Mouse (Mus musculus) urinary bladder, postnatal 25 days (tissue): ENCODE results near the gene Sf3a3.
A peak's percentile ranks its signal among the peaks of the same experiment; 100 is the strongest.

Experiments used
- DNase-seq: peaks from one replicate; pipeline ENCODE4 v3.0.0; 2022; ENCODE audit warnings: low spot score

Sf3a3 gene

DNA sequence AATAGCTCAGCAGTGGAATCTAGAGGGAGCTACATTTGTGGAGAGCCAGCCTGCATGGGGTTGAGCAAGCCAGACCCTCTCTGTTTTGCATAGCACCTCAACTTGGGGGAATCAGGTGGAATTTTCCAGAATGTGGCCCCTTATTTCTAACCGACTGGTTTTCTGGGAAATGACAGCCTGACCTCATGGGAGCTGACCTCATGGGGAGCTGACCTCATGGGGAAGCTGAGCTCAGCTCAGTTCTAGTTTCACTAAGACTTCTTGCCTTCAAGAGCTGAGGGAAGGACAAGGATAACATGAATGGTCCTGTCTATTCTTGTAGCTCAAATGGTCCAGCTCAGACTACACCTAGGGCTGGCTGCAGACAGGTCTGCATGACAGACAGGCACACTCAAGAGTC lies 24.2 kb downstream of the Sf3a3 start:
- DNase-seq: no peak

DNA sequence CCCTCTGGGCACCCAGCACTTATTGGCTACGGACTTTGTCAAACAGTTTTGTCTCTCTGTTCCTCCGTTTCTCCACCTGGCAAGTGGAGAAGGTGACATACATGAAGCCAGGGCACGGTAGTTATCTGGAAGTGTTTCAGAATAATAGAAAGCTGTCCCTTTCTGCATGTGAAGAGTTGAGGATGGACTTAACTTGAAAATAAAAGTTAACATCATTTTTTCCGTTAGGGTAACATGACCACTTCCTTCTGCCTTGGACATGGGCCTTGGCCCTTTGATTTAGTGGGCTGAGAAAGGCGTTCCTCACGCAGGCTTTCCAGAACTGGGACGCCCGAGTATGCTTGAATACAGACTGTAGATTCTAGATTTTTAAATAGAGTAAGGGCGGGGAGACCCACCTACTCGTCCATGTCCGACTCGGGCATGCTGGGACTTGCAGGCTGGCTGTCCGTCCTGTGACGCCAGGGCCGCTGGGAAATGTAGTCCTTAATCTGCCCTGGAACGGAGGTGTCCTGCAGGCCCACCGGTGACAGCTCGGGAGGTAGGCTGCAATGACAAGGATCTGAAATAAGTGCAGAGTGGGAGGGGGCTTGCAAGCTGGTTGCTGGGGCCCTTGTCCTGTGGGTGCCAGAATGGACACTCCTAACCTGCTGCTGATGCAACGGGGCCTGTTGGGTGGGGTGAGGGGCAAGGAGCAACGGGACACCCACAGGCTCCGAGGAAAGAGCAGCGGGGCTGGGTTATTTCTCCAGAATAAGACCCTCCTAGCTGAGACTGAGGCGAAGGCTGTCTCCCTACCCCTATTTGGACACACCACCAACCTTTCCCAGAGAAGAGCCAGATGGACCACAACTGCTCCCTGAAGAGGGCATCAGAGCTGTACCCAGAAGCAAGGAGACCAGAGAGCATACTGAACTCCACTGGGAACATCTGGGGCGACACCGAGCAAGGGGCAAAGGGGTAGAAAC lies 27.1 kb downstream of the Sf3a3 start, which contains the start of gene Inpp5b:
Inpp5b (plus strand) TSS at position 475 of the 968 bp plus-strand sequence.
- peak; percentile 75 for DNase-seq

GRCm38 (mm10) chr4:124742839-124743238 lies 28.3 kb downstream of the Sf3a3 start:
- DNase-seq: no peak

DNA sequence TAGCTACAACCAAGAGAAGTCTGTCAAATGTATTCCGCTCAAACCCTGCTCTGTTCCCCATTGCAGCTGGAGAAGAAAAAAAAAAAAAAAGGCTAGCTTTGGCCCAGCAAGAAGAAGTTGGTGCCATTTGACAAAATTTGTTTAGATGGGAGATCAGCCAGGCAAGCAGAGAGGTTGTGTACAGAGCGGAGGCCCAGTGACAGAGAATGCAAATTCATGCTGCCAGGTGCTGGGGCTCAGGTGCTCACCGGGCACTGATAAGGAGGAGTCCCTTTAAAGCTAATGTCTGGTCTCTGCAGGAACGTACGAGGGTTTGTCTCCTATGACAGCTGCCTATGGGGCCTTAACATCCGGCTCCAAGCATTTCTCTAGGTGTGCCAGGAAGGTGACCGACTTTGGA lies 32.0 kb downstream of the Sf3a3 start:
- DNase-seq: no peak

GRCm38 (mm10) chr4:124747851-124748250 lies 33.3 kb downstream of the Sf3a3 start:
- DNase-seq: no peak

- peak; percentile 96 for DNase-seq
These were observed 37.0 kb downstream of the Sf3a3 start for GRCm38 (mm10) chr4:124751300-124752250.

DNA sequence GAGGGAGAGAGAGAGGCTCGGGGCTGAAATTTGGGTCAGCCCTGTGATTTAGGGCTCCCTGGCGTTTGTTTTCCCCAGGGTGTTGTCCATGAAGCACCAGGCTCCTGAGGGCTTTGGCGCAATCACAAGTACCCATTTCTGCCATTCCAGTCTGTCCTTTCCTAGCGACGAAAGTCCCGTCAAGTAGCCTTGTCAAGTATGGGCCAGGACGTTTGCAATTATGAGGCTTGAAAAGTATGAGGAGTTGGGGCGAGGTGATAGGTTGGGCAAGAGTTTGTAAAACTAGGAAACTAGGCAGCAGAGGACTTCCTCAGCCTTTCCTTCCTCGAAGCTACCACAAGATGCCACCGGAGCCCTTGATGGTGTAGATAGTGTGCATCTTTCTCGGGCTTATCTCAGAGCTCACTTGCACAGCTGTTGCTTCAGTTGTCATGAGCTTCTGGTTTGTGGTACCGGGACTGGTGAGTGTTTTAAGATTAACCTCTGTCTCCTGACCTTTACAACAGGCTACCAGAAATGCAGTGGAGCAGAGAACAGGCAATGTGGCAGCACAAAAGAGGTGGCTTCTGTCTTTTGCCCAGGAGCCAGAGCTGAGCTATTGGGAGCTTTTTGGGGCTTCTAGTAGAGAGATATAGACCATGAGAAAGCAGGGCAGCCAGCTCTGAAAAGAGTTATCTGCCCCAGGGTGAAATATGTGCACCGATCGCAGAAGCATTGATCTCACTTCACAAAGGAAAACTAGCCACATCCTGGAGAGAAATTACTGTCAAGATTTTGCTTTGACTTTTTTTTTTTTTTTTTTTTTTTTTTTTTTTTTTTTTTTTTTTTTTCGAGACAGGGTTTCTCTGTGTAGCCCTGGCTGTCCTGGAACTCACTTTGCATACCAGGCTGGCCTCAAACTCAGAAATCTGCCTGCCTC lies 38.0 kb downstream of the Sf3a3 start:
- no peak for DNase-seq

GRCm38 (mm10) chr4:124755526-124755925 lies 41.0 kb downstream of the Sf3a3 start:
- no peak for DNase-seq

GRCm38 (mm10) chr4:124759305-124759811 lies 44.8 kb downstream of the Sf3a3 start:
- DNase-seq: no peak

DNA sequence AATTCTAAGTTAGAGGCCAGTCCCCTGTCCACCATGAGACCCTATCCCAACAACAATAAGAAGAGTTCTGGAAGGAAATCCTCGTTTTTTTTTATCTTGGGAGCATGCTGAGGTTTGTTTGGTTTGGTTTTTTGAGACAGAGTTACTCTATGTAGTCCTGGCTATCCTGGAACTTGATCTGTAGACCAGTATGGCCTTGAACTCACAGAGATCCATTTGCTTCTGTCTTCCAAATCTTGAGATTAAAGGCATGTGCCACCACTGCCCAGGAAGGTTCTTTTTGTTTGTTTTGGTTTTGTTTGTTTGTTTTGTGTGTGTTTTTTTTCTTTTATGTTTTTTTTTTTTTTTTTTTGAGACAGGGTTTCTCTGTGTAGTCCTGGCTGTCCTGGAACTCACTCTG lies 46.6 kb downstream of the Sf3a3 start:
- no peak for DNase-seq

- no peak for DNase-seq
These were observed 48.4 kb downstream of the Sf3a3 start for GRCm38 (mm10) chr4:124762858-124763452.

GRCm38 (mm10) chr4:124765802-124766565 lies 51.4 kb downstream of the Sf3a3 start:
- no peak for DNase-seq

- DNase-seq: no peak
These were observed 52.0 kb downstream of the Sf3a3 start for GRCm38 (mm10) chr4:124766566-124766940.

- no peak for DNase-seq
These were observed 54.5 kb downstream of the Sf3a3 start for GRCm38 (mm10) chr4:124768963-124769591.

- DNase-seq: no peak
These were observed 56.0 kb downstream of the Sf3a3 start for GRCm38 (mm10) chr4:124770624-124771023.

GRCm38 (mm10) chr4:124772125-124772524 lies 57.5 kb downstream of the Sf3a3 start:
- DNase-seq: no peak

- no peak for DNase-seq
These were observed 58.9 kb downstream of the Sf3a3 start for GRCm38 (mm10) chr4:124773449-124773848.

- no peak for DNase-seq
These were observed 59.4 kb downstream of the Sf3a3 start for GRCm38 (mm10) chr4:124773995-124774394.

DNA sequence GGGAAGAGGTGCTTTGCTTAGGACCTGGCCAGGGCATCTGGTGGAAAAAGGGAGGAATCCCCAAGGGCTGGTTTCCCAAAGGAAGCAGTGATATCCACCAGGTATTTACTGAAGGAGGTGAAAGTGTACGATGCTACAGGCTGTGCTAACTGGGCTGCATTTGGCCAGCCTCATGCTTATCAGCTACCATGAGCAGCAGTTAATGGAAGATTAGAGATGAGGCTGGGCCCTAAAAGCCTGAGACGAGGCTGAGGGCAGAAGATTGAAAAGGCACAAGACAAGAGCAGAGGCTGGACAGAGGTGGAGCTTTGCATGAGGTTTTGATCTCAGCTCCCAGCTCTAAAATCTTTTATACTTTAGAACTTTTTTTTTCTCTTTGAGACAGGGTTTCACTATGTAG lies 59.9 kb downstream of the Sf3a3 start:
- no peak for DNase-seq

DNA sequence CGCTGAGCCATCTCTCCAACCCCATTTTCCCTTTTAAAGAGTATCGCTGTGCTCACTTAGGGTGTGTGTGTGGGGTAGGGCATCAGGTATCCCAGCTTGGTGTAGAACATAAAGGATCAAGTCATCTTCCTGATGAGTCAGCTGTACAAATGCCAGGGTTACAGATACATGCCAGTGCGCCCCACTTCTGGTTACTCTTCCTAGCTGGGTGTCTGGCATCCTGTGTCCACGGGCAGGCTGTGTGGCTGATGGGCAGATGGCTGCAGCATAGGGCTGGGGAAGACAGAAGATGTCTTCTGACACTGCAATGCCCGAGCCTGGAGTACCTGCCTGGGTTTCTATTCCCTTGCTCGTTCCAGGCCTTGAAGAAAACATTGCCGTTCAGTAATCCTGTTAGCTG lies 66.8 kb downstream of the Sf3a3 start:
- no peak for DNase-seq
